Mouse (Mus musculus) natural killer cell, adult 2 months (primary cell): ENCODE results near the gene Nbea.

Experiments used
- DNase-seq, 2 experiments: peaks; one replicate each; pipeline ENCODE4 v3.0.0; 2022; ENCODE audit warnings: low spot score in 2 of 2

Nbea gene

DNA sequence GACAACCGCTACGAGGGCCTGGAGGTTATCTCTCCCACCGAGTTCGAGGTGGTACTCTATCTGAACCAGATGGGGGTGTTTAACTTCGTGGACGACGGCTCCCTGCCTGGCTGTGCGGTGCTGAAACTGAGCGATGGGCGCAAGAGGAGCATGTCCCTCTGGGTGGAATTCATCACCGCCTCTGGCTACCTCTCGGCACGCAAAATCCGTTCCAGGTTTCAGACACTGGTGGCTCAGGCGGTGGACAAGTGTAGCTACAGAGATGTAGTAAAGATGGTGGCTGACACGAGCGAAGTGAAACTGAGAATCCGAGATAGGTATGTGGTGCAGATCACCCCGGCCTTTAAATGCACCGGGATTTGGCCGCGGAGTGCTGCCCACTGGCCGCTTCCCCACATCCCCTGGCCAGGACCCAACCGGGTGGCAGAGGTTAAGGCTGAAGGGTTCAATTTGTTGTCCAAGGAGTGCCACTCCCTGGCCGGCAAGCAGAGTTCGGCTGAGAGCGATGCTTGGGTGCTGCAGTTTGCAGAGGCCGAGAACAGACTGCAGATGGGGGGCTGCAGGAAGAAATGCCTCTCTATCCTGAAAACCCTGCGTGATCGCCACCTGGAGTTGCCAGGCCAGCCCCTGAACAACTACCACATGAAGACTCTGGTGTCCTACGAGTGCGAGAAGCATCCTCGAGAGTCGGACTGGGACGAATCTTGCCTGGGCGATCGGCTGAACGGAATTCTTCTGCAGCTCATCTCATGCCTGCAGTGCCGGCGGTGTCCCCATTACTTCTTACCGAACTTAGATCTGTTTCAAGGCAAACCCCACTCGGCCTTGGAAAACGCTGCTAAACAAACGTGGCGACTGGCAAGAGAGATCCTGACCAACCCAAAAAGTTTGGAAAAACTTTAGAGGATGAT is 400.1 kb downstream of the Nbea start:
- peak in 1 of 2 experiments; percentile 1 for DNase-seq

- DNase-seq, result peak in 1 of 2 experiments; percentile 6
Observed at GRCm38 (mm10) chr3:55782771-55783170, 400.7 kb downstream of the Nbea start.

DNA sequence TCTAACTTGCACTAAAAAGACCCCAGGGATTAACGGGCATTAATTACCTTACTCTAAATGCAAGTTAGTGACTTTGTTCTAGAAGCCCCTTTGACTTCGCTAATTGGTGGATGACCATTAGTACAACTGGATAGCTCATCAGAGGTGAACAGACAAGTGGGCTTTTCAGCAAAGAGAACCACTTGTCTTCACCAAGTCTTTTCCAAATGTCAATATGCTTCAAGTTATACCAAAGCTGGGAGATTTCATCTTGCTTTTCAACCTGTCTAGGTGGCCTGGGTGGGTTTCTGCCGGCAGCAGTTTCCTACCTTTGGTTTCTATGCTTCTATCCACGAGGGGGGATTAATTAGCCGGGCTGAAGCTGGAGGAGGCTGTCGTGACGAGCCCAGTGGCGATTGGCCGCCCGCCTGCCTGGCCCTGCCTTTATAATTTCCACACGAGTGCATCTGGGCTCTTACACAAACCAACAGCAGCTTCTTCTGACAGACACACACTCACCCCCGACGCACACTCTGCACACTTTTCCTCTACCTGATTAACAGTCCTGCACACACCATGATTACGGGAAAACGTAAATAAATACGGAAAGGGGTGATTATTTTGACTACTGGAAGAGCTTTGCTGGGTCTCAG is 401.3 kb downstream of the Nbea start, which contains the start of gene Mab21l1:
Gene Mab21l1, plus strand, starts transcription at position 455 of the 632 bp plus-strand sequence.
- no peak for DNase-seq

DNA sequence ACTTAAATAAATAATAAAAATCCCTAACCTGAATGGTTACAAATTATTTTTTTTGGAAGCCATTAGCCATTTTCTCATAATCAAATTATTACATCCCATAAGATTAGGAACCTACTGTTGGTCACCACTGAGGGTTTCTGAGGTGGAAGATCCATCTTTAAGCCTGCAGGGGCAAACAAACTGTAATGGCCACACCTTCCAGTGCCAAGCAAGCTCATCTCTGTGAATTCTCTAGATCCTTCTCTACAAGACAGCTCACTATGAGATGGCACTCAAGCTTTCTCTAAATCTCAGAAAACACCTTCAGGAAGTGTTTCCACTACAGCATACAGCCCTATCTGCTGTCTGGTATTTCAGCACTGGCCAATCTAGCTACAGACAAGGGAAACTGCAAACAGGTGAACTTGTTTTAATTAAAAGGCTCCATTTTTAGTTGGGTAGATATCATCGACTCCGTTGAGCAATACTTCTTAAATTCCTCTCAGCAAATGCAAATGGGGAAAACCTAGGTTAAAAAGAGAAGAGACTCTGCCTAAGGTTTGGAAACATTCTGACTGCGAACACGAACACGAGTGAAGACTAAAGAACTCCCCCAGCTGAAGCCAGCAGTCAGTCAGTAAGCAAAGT is 402.0 kb downstream of the Nbea start:
- no peak for DNase-seq

DNA sequence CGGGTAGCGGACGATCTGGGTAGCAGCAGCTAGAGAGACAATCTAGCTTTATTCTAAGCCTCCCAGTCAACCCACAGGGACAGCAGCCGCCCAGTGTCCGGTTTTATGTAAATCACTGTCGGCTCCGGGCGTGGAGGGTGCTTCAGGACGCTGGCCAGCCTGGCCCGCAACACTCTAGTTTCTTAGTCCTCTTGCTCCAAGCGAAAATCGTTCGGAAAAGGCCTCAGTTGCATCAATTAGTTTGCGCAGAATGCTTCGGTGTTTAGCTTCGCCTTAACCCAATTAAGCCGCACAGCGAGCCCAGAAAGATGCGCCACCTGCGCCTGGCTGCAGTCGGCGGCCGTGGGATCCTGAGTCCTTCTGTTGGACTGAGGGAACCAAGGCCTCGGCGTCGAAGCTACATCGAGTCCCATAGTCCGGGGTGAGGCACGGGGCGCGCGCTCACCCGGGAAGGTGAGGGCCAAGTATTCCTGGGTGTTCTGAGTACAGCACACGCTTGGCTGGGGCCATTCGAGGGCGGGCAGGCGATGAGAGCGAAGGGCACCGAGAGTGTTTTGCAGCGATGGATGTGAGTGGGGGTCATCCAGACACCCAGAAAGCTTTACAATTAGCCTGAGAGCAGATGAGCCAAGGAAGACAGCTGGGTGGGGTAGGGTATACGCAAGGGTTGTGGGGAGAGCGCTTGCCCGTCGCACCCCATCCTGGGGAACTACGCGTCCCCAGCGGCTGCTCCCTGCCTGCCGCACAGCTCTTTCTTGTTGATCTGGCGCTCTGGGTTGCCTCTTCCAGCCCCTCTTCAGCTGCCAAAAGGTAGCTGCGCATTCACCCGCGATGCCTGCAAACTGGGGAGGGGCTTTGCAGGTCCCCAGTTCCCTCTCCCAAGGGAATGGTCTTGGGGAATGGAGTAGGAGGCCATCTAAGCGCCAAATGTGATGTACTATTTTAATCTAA is 403.1 kb downstream of the Nbea start:
- DNase-seq, result no peak

- DNase-seq, result no peak
Observed at GRCm38 (mm10) chr3:55778764-55779730, 404.5 kb downstream of the Nbea start.

- no peak for DNase-seq
Observed at GRCm38 (mm10) chr3:55777501-55777900, 406.0 kb downstream of the Nbea start.

- DNase-seq, result no peak
Observed at GRCm38 (mm10) chr3:55775753-55776152, 407.7 kb downstream of the Nbea start.

DNA sequence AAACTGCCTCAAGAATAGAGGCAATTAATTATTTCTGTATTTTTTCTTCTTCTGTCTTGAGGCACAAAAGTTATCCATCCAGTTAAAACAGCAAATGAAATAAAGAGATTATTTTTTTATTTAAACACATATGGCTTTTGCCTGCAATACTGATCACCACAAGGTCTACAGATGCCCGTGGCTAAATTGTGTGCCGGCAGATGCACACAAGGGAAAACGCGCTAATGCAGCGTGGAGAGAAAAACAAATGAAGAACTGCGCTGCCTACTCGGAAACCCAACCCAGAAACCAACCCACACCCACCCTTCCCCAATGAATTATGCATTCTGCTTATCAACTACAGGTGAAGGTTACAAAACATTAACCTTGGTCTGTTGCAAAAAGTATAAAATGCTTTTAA is 408.3 kb downstream of the Nbea start:
- no peak for DNase-seq

- DNase-seq, result no peak
Observed at GRCm38 (mm10) chr3:55774203-55774602, 409.3 kb downstream of the Nbea start.

DNA sequence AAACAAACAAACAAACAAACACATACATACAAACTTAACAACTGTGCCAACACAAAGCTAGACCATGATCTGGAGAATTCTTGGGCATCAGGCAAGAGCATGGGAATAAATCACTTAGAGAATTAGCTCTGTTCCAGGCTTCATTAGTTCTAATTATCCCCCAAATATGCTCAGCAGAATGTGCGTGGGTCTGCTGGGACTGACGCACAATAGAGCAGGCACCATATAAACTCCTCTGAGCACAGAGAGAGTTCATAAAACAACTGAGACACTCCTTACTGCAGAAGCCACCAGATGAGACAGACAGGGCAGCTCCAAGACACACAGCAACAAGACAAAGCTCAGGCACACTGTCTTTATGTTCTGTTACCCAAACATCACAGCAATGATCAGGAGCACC is 414.2 kb downstream of the Nbea start:
- no peak for DNase-seq

GRCm38 (mm10) chr3:55768654-55769053 is 414.8 kb downstream of the Nbea start:
- no peak for DNase-seq

DNA sequence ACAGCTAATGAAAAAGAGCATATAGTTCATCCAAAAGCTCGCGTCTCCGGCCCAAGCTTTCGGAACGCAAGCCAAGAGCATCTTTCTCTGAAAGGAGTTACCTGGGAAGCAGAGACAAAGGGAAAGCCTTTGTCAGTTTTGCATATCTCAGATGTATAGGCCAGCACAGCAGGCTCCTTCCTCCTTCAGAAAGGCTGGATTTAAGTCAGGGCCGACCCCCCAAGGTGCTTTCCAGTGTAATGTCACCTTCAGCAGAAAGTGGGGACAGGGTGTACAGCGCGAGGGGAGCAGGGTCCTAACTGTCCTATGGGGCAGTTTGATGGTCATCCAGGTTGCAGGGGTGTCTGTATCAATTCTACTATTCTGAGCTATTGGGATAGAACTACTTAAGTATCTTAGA is 419.9 kb downstream of the Nbea start:
- no peak for DNase-seq

DNA sequence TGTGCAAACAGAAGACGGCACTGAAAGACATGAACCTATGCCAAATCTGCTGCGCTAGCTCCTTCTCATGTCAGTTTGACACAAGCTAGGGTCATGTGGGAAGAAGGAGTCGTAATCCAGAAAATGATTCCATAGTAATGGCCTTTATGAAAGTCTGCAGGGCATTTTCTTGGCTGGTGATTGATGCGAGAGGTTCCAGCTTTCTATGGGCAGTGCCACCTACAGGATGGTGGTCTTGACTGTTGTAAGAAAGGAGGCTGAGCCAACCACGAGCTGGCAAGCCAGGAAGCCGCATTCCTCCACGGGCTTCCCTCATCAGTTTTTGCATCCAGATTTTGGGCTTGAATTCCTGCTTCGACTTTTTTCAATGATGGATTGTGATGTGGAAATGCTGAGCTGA is 425.2 kb downstream of the Nbea start:
- DNase-seq, result no peak

DNA sequence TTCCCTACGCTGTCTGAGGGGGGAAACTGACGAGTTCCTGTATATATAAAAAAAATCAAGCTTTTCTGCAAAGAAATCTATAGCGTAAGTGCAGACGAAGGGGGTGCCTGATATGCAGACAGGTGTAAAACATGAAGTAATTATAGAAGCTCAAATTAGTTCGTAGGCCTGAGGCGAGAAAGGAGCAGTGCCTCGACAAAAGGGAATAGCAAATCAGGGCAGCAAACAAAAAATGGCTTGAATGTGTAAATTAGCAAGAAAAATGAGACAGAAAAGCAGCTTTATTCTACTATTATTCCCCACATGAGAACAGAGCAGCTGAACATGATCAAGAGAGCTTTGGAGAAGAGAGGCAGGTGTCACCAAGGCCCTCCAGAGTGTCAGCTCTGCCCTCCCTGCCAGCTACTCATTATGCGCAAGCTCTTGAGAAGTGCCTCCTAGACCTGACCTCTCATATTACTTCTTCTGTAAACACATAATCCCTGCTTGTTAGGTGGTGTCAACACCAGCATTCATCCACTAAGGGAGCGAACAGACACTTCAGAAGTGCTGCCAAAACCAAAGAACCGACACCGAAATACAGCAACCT is 426.8 kb downstream of the Nbea start:
- no peak for DNase-seq

- DNase-seq, result no peak
Observed at GRCm38 (mm10) chr3:55755805-55756601, 427.5 kb downstream of the Nbea start.

GRCm38 (mm10) chr3:55754981-55755608 is 428.4 kb downstream of the Nbea start:
- DNase-seq, result no peak

DNA sequence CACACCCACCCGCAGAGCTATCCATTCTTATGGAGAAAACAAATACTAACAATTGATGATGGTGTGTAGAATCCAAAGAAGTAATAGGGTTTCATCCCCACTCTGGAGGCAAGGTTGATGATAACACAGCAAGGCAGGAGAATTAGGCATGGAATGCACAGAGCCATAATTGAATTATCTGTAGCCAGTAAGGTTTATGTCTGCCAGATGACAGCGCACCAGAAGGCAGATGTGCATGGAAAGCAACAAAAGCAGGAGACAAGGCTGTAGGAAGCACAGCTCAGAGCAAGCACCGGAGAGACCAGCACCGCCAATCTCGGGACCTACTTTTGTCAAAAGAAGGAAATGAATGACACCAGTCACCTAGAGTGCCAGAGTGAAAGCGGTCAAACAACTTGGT is 429.6 kb downstream of the Nbea start:
- no peak for DNase-seq

GRCm38 (mm10) chr3:55752558-55752957 is 430.9 kb downstream of the Nbea start:
- DNase-seq, result no peak
